Mouse (Mus musculus): ENCODE data around the gene Fggy. TPM values are rescaled to one million over a fixed set of nuclear protein-coding genes. Genes with fewer than 3 reads are reported as not detected.

The Fggy gene
- polyA plus RNA-seq, 1 experiment from 2014 or later: 8.2 TPM

DNA sequence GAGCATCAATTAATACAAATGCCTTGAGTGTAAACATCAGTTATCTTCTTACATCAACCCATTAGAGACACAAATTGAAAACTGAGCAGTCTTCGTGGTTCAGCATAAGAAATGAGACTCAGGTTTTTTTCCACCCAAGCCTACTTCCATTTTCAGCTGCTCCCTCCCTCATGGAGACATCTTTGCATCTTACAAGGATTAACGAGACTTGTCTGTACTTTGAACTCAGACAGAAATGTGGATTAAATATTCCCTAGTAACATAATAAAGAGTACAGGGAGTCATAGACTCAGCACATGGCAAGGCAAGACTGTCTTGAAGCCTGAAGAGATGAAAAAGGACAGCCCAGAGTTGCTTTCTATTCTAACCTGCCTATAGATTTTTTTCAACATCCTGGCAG is 230.3 kb downstream of the Fggy start:
- 59% methylated on average over 2 of the region's 2 CpGs for WGBS
- no peak overlapping the region for H3K4me3 ChIP-seq (ENCODE audit: low read depth, low read length)
- H3K9me3 ChIP-seq (ENCODE audit: control insufficient read depth, low read length): no peaks in the 10 kb centered on the region
- H3K36me3 ChIP-seq (ENCODE audit: control insufficient read depth, insufficient read depth, low read length): no peaks in the 10 kb centered on the region
- no peak overlapping the region for H3K9ac ChIP-seq (ENCODE audit: low read length)
- DNase-seq (ENCODE audit: low spot score, missing footprints): no peak
- ATAC-seq (ENCODE audit: low FRiP score): no peak
- H3K4me1 ChIP-seq (ENCODE audit: control insufficient read depth, insufficient read depth, low read length): peaks cover 4% of the 10 kb centered on the region; the same call in 1 of the 2 replicates
- no peak overlapping the region for H3K4me2 ChIP-seq
- no peaks in the 10 kb centered on the region for H3K27me3 ChIP-seq (ENCODE audit: control insufficient read depth, insufficient read depth, low read length)
- no peak overlapping the region for H3K27ac ChIP-seq (ENCODE audit: low read depth, low read length)

DNA sequence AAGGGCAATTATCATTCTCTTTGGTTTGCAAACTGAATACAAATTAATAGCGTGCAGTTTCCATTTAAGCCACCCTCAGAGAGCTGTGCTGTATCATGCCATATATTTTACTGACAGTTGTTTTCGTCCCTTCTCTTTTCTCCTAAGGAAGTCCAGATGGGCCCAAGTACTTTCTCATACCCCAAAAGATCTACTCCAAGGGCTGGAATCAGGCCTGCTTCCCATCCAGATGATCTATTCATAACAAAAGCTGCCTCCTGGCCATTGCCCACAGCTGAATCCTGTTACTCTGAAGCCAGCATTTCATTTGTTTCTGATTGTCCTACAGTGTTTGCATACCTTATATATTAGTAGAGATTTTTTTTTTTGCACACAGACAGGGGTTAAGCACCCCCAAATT is 231.6 kb downstream of the Fggy start:
- H3K27me3 ChIP-seq (ENCODE audit: control insufficient read depth, insufficient read depth, low read length): no peaks in the 10 kb centered on the region
- no peak overlapping the region for H3K27ac ChIP-seq (ENCODE audit: low read depth, low read length)
- no peak for DNase-seq (ENCODE audit: low spot score, missing footprints)
- 83% methylated on average over 2 of the region's 2 CpGs for WGBS
- H3K4me2 ChIP-seq: no peak overlapping the region
- H3K9me3 ChIP-seq (ENCODE audit: control insufficient read depth, low read length): no peaks in the 10 kb centered on the region
- no peak overlapping the region for H3K4me3 ChIP-seq (ENCODE audit: low read depth, low read length)
- H3K36me3 ChIP-seq (ENCODE audit: control insufficient read depth, insufficient read depth, low read length): no peaks in the 10 kb centered on the region
- no peak overlapping the region for H3K9ac ChIP-seq (ENCODE audit: low read length)
- ATAC-seq (ENCODE audit: low FRiP score): no peak
- peaks cover 4% of the 10 kb centered on the region; the same call in 1 of the 2 replicates for H3K4me1 ChIP-seq (ENCODE audit: control insufficient read depth, insufficient read depth, low read length)

DNA sequence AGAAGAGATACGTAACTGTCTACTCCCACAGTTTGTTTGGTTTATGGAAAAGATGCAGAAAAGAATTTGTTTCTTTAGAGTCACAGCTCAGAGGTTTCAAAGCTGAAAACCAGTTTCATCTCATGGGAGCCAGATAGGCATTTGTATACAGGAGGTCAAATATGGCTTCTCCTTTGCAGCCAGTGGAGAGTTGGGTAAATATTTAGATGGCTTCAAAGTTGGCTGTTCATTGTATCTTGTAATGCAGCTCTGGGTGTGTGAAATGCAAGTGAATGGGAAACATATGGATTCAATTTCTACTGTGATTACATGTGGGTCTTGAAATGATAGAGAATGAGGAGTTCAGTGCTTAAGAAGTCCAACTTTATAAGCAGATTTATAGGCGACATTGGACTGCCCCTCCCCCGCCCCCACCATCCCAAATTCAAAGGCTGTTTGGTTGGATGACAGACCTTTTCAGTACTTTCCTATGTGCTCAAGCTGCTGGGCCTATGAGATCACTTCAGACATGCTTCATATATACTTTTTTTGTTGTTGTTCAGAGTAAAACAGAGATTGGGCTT is 234.7 kb downstream of the Fggy start:
- Histone ChIP-seq H3K4me2 (no peak overlapping the region), H3K4me3 (ENCODE audit: low read depth, low read length) (no peak overlapping the region), H3K36me3 (ENCODE audit: control insufficient read depth, insufficient read depth, low read length) (no peaks in the 10 kb centered on the region), H3K27ac (ENCODE audit: low read depth, low read length) (no peak overlapping the region), H3K9ac (ENCODE audit: low read length) (no peak overlapping the region), H3K27me3 (ENCODE audit: control insufficient read depth, insufficient read depth, low read length) (no peaks in the 10 kb centered on the region), H3K9me3 (ENCODE audit: control insufficient read depth, low read length) (no peaks in the 10 kb centered on the region), H3K4me1 (ENCODE audit: control insufficient read depth, insufficient read depth, low read length) (peaks cover 4% of the 10 kb centered on the region; the same call in 1 of the 2 replicates)
- ATAC-seq (ENCODE audit: low FRiP score) (no peak), DNase-seq (ENCODE audit: low spot score, missing footprints) (no peak)
- WGBS: 79% methylated on average over 3 of the region's 3 CpGs

DNA sequence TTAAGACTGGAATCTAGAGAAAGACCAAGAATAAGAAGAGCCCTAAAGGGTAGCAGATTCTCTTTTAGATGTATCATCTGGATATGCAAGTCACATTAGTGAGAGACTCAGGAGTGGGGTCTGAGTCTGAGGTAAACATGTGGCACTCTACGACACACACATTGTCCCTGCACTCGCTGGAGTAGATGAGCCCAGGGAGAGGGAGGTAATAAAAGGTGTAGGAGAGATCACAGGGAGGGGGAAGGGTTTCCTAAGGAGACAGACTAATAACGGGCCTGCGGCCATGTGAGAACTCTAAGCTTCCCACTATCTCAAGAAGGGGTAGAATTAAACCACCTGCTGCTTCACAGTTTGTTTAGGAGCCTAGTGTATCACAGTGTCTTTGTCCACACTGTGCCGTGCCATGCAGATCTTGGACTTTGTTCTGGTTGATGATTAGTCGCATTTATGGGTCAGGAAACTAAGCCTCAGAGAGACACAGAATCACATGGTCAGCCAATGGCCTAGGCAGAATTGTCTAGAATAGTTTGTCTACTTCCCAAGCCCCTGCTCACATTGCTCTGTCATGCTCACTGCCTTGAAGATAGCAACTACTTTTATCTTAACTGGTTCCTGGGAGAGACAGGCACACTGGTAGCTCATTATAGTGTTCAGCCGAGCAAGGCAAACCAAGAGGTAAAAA is 236.5 kb downstream of the Fggy start:
- WGBS: 53% methylated on average over 7 of the region's 7 CpGs
- Histone ChIP-seq H3K4me2 (no peak overlapping the region), H3K4me1 (ENCODE audit: control insufficient read depth, insufficient read depth, low read length) (peaks cover 4% of the 10 kb centered on the region; the same call in 1 of the 2 replicates)

DNA sequence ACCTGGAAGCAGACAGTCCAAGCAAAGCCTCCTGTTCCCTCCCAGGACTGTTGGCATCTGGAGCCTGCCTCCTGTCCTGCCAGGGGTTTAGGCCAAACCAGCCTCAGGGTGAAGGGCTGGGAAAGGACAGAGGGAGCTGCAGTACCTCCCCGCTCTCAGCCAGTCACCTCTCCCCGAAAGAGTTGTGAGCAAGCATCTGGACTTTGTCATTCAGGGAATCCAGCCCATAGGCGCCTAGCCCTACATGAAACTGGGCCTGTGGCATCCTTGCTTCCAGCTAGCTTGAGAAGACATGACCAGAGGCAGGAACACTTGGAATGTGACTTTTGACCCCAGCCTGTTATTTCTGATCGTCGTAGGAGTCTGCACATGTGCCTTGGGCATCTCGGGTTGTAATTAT is 237.3 kb downstream of the Fggy start:
- 67% methylated on average over 6 of the region's 6 CpGs for WGBS
- no peaks in the 10 kb centered on the region for H3K9me3 ChIP-seq (ENCODE audit: control insufficient read depth, low read length)
- H3K9ac ChIP-seq (ENCODE audit: low read length): no peak overlapping the region
- no peak overlapping the region for H3K4me3 ChIP-seq (ENCODE audit: low read depth, low read length)
- no peaks in the 10 kb centered on the region for H3K36me3 ChIP-seq (ENCODE audit: control insufficient read depth, insufficient read depth, low read length)
- no peak for DNase-seq (ENCODE audit: low spot score, missing footprints)
- no peaks in the 10 kb centered on the region for H3K27me3 ChIP-seq (ENCODE audit: control insufficient read depth, insufficient read depth, low read length)
- no peak overlapping the region for H3K4me2 ChIP-seq
- no peaks in the 10 kb centered on the region for H3K4me1 ChIP-seq (ENCODE audit: control insufficient read depth, insufficient read depth, low read length)
- no peak overlapping the region for H3K27ac ChIP-seq (ENCODE audit: low read depth, low read length)
- no peak for ATAC-seq (ENCODE audit: low FRiP score)

More for the DNA sequence above, 236.5 kb downstream of the Fggy start:
- no peaks in the 10 kb centered on the region for H3K9me3 ChIP-seq (ENCODE audit: control insufficient read depth, low read length)
- ATAC-seq (ENCODE audit: low FRiP score) (no peak), DNase-seq (ENCODE audit: low spot score, missing footprints) (no peak)
- no peaks in the 10 kb centered on the region for H3K27me3 ChIP-seq (ENCODE audit: control insufficient read depth, insufficient read depth, low read length)
- H3K4me3 ChIP-seq (ENCODE audit: low read depth, low read length): no peak overlapping the region
- no peak overlapping the region for H3K27ac ChIP-seq (ENCODE audit: low read depth, low read length)
- H3K9ac ChIP-seq (ENCODE audit: low read length): no peak overlapping the region
- no peaks in the 10 kb centered on the region for H3K36me3 ChIP-seq (ENCODE audit: control insufficient read depth, insufficient read depth, low read length)

DNA sequence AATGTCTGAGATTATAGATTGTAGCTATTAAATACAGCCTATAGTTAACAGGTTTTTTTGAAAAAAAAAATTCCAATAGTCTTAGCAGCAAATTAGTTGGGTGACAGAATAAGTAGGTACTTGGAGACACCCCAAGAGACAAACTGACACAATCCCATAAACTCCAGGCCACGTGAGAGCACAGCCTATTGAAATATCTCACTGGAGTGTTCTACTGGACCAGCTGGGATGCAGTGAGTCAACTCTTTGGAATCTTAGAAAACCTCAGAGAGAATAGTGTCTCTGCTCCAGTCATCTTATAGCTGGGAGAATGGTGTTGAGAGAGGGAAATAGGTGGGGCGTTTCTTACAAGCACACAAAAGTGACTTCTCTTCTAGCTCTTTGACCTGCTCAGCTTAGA is 238.0 kb downstream of the Fggy start:
- Histone ChIP-seq H3K4me3 (ENCODE audit: low read depth, low read length) (no peak overlapping the region), H3K36me3 (ENCODE audit: control insufficient read depth, insufficient read depth, low read length) (no peaks in the 10 kb centered on the region), H3K9ac (ENCODE audit: low read length) (no peak overlapping the region), H3K4me2 (no peak overlapping the region), H3K4me1 (ENCODE audit: control insufficient read depth, insufficient read depth, low read length) (no peaks in the 10 kb centered on the region), H3K9me3 (ENCODE audit: control insufficient read depth, low read length) (no peaks in the 10 kb centered on the region), H3K27ac (ENCODE audit: low read depth, low read length) (no peak overlapping the region), H3K27me3 (ENCODE audit: control insufficient read depth, insufficient read depth, low read length) (no peaks in the 10 kb centered on the region)
- WGBS: 81% methylated on average over 2 of the region's 2 CpGs
- ATAC-seq (ENCODE audit: low FRiP score): no peak
- no peak for DNase-seq (ENCODE audit: low spot score, missing footprints)

DNA sequence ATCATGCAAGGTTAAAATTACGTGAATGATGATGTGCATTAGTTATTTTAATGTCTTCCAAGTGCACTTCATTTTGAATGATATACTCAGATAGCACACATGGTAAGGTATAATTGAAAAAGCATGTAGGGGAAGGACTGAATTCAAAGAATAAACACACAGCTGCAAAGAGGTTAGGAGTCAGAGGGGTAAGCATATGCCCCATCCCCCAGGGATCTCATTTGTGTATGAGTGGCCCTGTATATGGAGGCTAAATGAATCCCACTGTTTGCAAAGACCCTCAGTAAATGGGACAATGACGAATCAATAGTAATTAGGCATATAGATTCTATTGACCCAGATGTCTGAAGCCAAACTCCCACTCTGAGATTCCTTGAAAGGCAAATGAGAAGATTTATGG is 262.3 kb downstream of the Fggy start:
- DNase-seq (ENCODE audit: low spot score, missing footprints) (no peak), ATAC-seq (ENCODE audit: low FRiP score) (peak; percentile 84)
- Histone ChIP-seq H3K4me3 (ENCODE audit: low read depth, low read length) (no peak overlapping the region), H3K27me3 (ENCODE audit: control insufficient read depth, insufficient read depth, low read length) (no peaks in the 10 kb centered on the region), H3K9ac (ENCODE audit: low read length) (no peak overlapping the region), H3K27ac (ENCODE audit: low read depth, low read length) (no peak overlapping the region), H3K36me3 (ENCODE audit: control insufficient read depth, insufficient read depth, low read length) (no peaks in the 10 kb centered on the region), H3K4me1 (ENCODE audit: control insufficient read depth, insufficient read depth, low read length) (no peaks in the 10 kb centered on the region), H3K4me2 (no peak overlapping the region), H3K9me3 (ENCODE audit: control insufficient read depth, low read length) (no peaks in the 10 kb centered on the region)
- 67% methylated on average over 2 of the region's 2 CpGs for WGBS

DNA sequence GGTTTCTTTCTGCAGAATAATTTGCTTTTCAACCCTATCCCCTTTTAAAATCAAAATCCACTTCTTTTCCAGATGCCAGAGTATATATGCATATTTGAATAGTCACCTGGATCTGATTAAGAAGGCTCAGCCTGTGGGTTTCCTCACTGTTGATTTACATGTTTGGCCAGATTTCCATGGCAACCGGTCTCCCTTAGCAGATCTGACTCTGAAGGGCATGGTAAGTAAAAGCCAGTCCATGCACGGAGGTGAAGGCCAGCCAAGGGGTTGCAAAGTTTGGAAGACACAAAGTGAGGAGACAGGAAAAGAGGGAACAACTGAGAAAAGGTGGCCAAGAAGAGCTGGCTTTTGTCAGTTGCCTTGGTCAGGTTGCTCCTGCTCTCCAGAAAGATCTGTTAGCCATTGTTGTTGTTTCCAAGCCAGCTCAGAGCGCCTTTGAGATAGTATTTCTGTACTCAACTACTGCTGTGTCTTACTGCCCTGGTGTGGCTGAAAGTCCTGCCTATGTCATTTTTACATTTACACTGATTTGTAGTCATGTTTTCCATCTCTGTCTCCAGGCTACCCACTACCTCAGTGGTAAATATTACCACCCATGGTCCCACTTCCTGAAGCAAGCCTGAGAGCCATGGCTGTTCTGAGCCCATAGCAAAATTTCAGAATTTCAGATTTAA is 264.7 kb downstream of the Fggy start:
- no peak overlapping the region for H3K4me2 ChIP-seq
- no peak overlapping the region for H3K9ac ChIP-seq (ENCODE audit: low read length)
- DNase-seq (ENCODE audit: low spot score, missing footprints) (no peak), ATAC-seq (ENCODE audit: low FRiP score) (no peak)
- H3K9me3 ChIP-seq (ENCODE audit: control insufficient read depth, low read length): no peaks in the 10 kb centered on the region
- no peaks in the 10 kb centered on the region for H3K36me3 ChIP-seq (ENCODE audit: control insufficient read depth, insufficient read depth, low read length)
- H3K4me1 ChIP-seq (ENCODE audit: control insufficient read depth, insufficient read depth, low read length): no peaks in the 10 kb centered on the region
- 68% methylated on average over 3 of the region's 3 CpGs for WGBS
- H3K4me3 ChIP-seq (ENCODE audit: low read depth, low read length): no peak overlapping the region
- H3K27me3 ChIP-seq (ENCODE audit: control insufficient read depth, insufficient read depth, low read length): no peaks in the 10 kb centered on the region
- no peak overlapping the region for H3K27ac ChIP-seq (ENCODE audit: low read depth, low read length)

DNA sequence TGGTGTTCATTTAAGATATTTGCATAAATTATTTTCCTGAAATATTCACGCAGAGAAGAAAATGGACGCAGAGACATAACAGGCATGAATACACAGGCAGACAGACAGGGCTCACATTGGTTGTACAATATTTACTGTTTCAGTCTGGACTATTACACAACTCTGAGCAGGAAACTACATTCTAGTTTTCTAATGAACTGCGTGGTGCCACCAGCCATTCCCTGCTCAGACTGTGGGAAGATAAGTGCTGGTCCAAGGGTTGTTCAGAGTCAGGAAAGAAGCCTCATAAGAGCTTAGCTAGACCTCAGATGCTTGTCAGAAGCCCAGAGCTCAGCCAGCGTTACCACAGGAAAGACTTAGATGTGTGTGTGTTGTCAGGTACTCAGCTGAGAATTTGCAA is 270.9 kb downstream of the Fggy start:
- WGBS: 88% methylated on average over 4 of the region's 4 CpGs
- H3K27me3 ChIP-seq (ENCODE audit: control insufficient read depth, insufficient read depth, low read length): no peaks in the 10 kb centered on the region
- no peaks in the 10 kb centered on the region; the same call in none of the 2 replicates for H3K4me1 ChIP-seq (ENCODE audit: control insufficient read depth, insufficient read depth, low read length)
- H3K27ac ChIP-seq (ENCODE audit: low read depth, low read length): no peak overlapping the region
- no peaks in the 10 kb centered on the region for H3K36me3 ChIP-seq (ENCODE audit: control insufficient read depth, insufficient read depth, low read length)
- no peak overlapping the region for H3K4me2 ChIP-seq
- ATAC-seq (ENCODE audit: low FRiP score): no peak
- DNase-seq (ENCODE audit: low spot score, missing footprints): no peak
- no peak overlapping the region for H3K9ac ChIP-seq (ENCODE audit: low read length)
- no peaks in the 10 kb centered on the region for H3K9me3 ChIP-seq (ENCODE audit: control insufficient read depth, low read length)
- H3K4me3 ChIP-seq (ENCODE audit: low read depth, low read length): no peak overlapping the region
